8 mouse cellular contexts compared by ENCODE assay signal in genomic region chr15:85580934-85581562, GRCm38 (mm10). TPM values are rescaled to one million over a fixed set of nuclear protein-coding genes. Genes with fewer than 3 reads are reported as not detected.
DNase-seq lines count a peak whose midpoint lies in the region; ATAC-seq and TF ChIP-seq lines count a peak whose summit lies in the region.

No protein-coding gene starts in this region.

- no peak for DNase-seq in heart, adult 8-10 months (ENCODE audit: low spot score)
- peak; percentile 40 for DNase-seq in embryo, embryonic 9.5 days (ENCODE audit: extremely low spot score)
- peak; percentile 25 for DNase-seq in hindbrain, postnatal 0 days (ENCODE audit: low spot score)
- DNase-seq in midbrain, postnatal 0 days (ENCODE audit: low spot score), result no peak
- no peak for DNase-seq in thymus, postnatal 4 days
- DNase-seq in testis, postnatal 14 days (ENCODE audit: low spot score), result no peak

- no peaks in the 10 kb centered on the region for H3K36me3 ChIP-seq in heart, embryonic 16.5 days (ENCODE audit: control insufficient read depth, insufficient read depth)
- H3K36me3 ChIP-seq in hindbrain, postnatal 0 days (ENCODE audit: insufficient read depth, low read length), result no peaks in the 10 kb centered on the region
- no peaks in the 10 kb centered on the region for H3K36me3 ChIP-seq in midbrain, postnatal 0 days (ENCODE audit: insufficient read depth, low read length)

- 1% methylated on average over 47 of the region's 66 CpGs for WGBS in heart, embryonic 16.5 days
- 3% methylated on average over 42 of the region's 66 CpGs for WGBS in hindbrain, postnatal 0 days
- WGBS in midbrain, postnatal 0 days, result under 1% methylated on average over 31 of the region's 66 CpGs

- peaks cover 19% of the 10 kb centered on the region for H3K4me1 ChIP-seq in heart, embryonic 16.5 days (ENCODE audit: control insufficient read depth, insufficient read depth, low read length)
- H3K4me1 ChIP-seq in hindbrain, postnatal 0 days (ENCODE audit: insufficient read depth, low read length), result 0 out of 2 replicates have a peak, but pooled peaks cover 4% of the 10 kb centered on the region
- peaks cover 11% of the 10 kb centered on the region; the same call in 1 of the 2 replicates for H3K4me1 ChIP-seq in midbrain, postnatal 0 days (ENCODE audit: insufficient read depth, low read length)

- no peak overlapping the region for H3K27ac ChIP-seq in heart, embryonic 16.5 days (ENCODE audit: low read length)
- H3K27ac ChIP-seq in hindbrain, postnatal 0 days, result no peak overlapping the region
- no peak overlapping the region for H3K27ac ChIP-seq in midbrain, postnatal 0 days (ENCODE audit: low read depth, low read length)

- no peak for TF ChIP-seq CTCF in hindbrain, postnatal 0 days (IDR thresholded peaks at IDR 0.05; ENCODE audit: low read depth)
- no peak for TF ChIP-seq CTCF in midbrain, postnatal 0 days (IDR thresholded peaks at IDR 0.05)

- peak overlapping the region; percentile 87 for H3K4me2 ChIP-seq in heart, embryonic 16.5 days (ENCODE audit: low read depth, low read length)
- H3K4me2 ChIP-seq in hindbrain, postnatal 0 days (ENCODE audit: low read depth, low read length), result peak overlapping the region; percentile 96
- peak overlapping the region; percentile 100 for H3K4me2 ChIP-seq in midbrain, postnatal 0 days (ENCODE audit: low read depth, low read length, poor library complexity, severe bottlenecking)

- H3K4me3 ChIP-seq in heart, embryonic 16.5 days (ENCODE audit: low read length), result peak overlapping the region; percentile 59
- peak overlapping the region; percentile 63 for H3K4me3 ChIP-seq in hindbrain, postnatal 0 days (ENCODE audit: low read length)
- H3K4me3 ChIP-seq in midbrain, postnatal 0 days (ENCODE audit: low read depth, low read length), result peak overlapping the region; percentile 60

- H3K27me3 ChIP-seq in heart, embryonic 16.5 days (ENCODE audit: control insufficient read depth, insufficient read depth, low read length), result peaks cover 86% of the 10 kb centered on the region
- H3K27me3 ChIP-seq in hindbrain, postnatal 0 days (ENCODE audit: insufficient read depth, low read length), result peaks cover 49% of the 10 kb centered on the region
- peaks cover 58% of the 10 kb centered on the region for H3K27me3 ChIP-seq in midbrain, postnatal 0 days (ENCODE audit: insufficient read depth, low read length)

- ATAC-seq in heart, embryonic 16.5 days (replicated peaks; ENCODE audit: extremely low read depth, insufficient read depth, low FRiP score), result no peak
- ATAC-seq in hindbrain, postnatal 0 days, result no peak
- ATAC-seq in midbrain, postnatal 0 days (ENCODE audit: low FRiP score), result no peak
- no peak for ATAC-seq in activated CD4-positive, CD25-positive, alpha-beta regulatory T cell, adult 4 months

- no peaks in the 10 kb centered on the region for H3K9me3 ChIP-seq in heart, embryonic 16.5 days (replicated peaks; ENCODE audit: control insufficient read depth, low read length)
- no peaks in the 10 kb centered on the region for H3K9me3 ChIP-seq in hindbrain, postnatal 0 days (ENCODE audit: low read length)
- H3K9me3 ChIP-seq in midbrain, postnatal 0 days (ENCODE audit: low read length), result no peaks in the 10 kb centered on the region

- peak overlapping the region; percentile 50 for H3K9ac ChIP-seq in heart, embryonic 16.5 days (ENCODE audit: low read length)
- peak overlapping the region; percentile 63 for H3K9ac ChIP-seq in hindbrain, postnatal 0 days (replicated peaks; ENCODE audit: low read length)
- H3K9ac ChIP-seq in midbrain, postnatal 0 days (replicated peaks; ENCODE audit: low read length, poor library complexity, severe bottlenecking), result peak overlapping the region; percentile 37

RNA-seq across cellular contexts. Expression of gene Wnt7b, which starts 1.2 kb away (rescaled TPM):
- 0.97 and 4.0 TPM in 2 replicates for polyA plus RNA-seq in heart, embryonic 16.5 days (2015; fragmentation: Nextera tagmentation; extraction: Ambion mirVana)
- under 1 TPM in 3 of 4 experiments, not detected in 1; 0.06 to 0.19 (median 0.14) TPM for total RNA-seq in heart, adult 8-10 months (2022)
- total RNA-seq in hindbrain, postnatal 0 days (2014; rRNA removed), result 56.6 and 63.1 TPM in 2 replicates
- polyA plus RNA-seq in hindbrain, postnatal 0 days (2015; fragmentation: Nextera tagmentation; extraction: Ambion mirVana), result 26.0 and 27.2 TPM in 2 replicates
- total RNA-seq in midbrain, postnatal 0 days (2014; rRNA removed), result 26.3 and 34.3 TPM in 2 replicates
- 19.0 and 19.5 TPM in 2 replicates for polyA plus RNA-seq in midbrain, postnatal 0 days (2015; fragmentation: Nextera tagmentation; extraction: Ambion mirVana)
- polyA plus RNA-seq in activated CD4-positive, CD25-positive, alpha-beta regulatory T cell, adult 4 months (2017; shearing (Covaris generic)), result not detected

Comparison
In these comparisons a context has a peak if more than half of its experiments do, and no peak if none do; other contexts are left out.
1. DNase-seq: peak in embryo, embryonic 9.5 days (single experiment) and hindbrain, postnatal 0 days (single experiment); none in heart, adult 8-10 months (single experiment), midbrain, postnatal 0 days (single experiment), thymus, postnatal 4 days (single experiment) and testis, postnatal 14 days (single experiment).
2. Peak in every context shown above with its lines, with median percentiles within 50 percentile points of each other: H3K4me2 ChIP-seq, H3K4me3 ChIP-seq and H3K9ac ChIP-seq.